Mouse (Mus musculus): Measurements from ENCODE around the gene Ndrg2. TPM values are rescaled to one million over a fixed set of nuclear protein-coding genes. Genes with fewer than 3 reads are reported as not detected.

The Ndrg2 gene
- polyA plus RNA-seq, 1 experiment from 2014 or later = 269 TPM

DNA sequence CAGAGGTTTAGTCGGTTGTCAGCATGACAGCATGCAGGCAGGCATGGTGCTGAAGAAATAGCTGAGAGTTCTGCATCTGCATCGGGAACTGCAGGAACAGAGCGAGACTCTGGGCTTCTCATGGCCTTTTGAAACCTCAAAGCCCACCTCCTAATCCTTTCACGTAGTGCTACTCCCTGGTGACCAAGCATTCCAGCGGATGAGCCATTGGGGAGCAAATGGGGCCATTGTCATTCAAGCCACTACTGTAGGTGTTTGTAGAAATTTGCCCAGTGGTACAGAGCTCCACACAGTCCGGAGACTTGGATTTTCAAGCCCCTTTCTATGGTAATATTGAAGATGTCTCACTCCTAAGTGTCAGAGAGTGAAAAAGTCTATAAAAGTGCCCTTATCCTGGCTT is 27.9 kb downstream of the Ndrg2 start:
- Histone ChIP-seq H3K9ac (ENCODE audit: low read length) (0 out of 2 replicates have a peak overlapping the region, but pooled peaks have one; percentile 85), H3K4me2 (ENCODE audit: low read length) (peak overlapping the region; percentile 78), H3K36me3 (ENCODE audit: control insufficient read depth, insufficient read depth, low read length) (peaks cover 48% of the 10 kb centered on the region), H3K9me3 (ENCODE audit: control insufficient read depth, low read length) (no peaks in the 10 kb centered on the region), H3K27me3 (ENCODE audit: control insufficient read depth, insufficient read depth, low read length) (no peaks in the 10 kb centered on the region), H3K27ac (replicated peaks in 1 of 2; ENCODE audit: control insufficient read depth in 1 of 2, insufficient read depth in 1 of 2, low read depth in 2 of 2, low read length in 2 of 2) (no peak overlapping the region), H3K4me3 (ENCODE audit: control insufficient read depth in 1 of 2, insufficient read depth in 1 of 2, low read depth in 1 of 2, low read length in 2 of 2) (no peak overlapping the region; a peak in 1 of 4 replicates), H3K4me1 (ENCODE audit: control insufficient read depth in 2 of 2, insufficient read depth in 2 of 2, low read length in 2 of 2) (peaks cover 2 to 10% of the 10 kb centered on the region in 2 experiments; a peak in 2 of 4 replicates)
- WGBS = 64% methylated on average over 6 of the region's 6 CpGs
- ATAC-seq (ENCODE audit: insufficient number of reproducible peaks, insufficient read depth, low FRiP score, low read depth) = no peak

- Histone ChIP-seq H3K27ac (replicated peaks in 1 of 2; ENCODE audit: control insufficient read depth in 1 of 2, insufficient read depth in 1 of 2, low read depth in 2 of 2, low read length in 2 of 2) (peak within 1 kb of the TSS; percentile 48 to 63), H3K9ac (ENCODE audit: low read length) (peak within 1 kb of the TSS; percentile 85), H3K9me3 (ENCODE audit: control insufficient read depth, low read length) (no peaks in the 10 kb centered on the region), H3K36me3 (ENCODE audit: control insufficient read depth, insufficient read depth, low read length) (peaks cover 35% of the 10 kb centered on the region), H3K4me2 (ENCODE audit: low read length) (peak within 1 kb of the TSS; percentile 78), H3K4me3 (ENCODE audit: control insufficient read depth in 1 of 2, insufficient read depth in 1 of 2, low read depth in 1 of 2, low read length in 2 of 2) (peak within 1 kb of the TSS; percentile 80 to 81), H3K27me3 (ENCODE audit: control insufficient read depth, insufficient read depth, low read length) (no peaks in the 10 kb centered on the region), H3K4me1 (ENCODE audit: control insufficient read depth in 2 of 2, insufficient read depth in 2 of 2, low read length in 2 of 2) (peaks cover 2 to 10% of the 10 kb centered on the region in 2 experiments; a peak in 2 of 4 replicates)
- ATAC-seq (ENCODE audit: insufficient number of reproducible peaks, insufficient read depth, low FRiP score, low read depth) = peak; percentile 95
- WGBS = under 1% methylated on average over 43 of the region's 43 CpGs
Observed at GRCm38 (mm10) chr14:51884598-51885331, 29.2 kb downstream of the Ndrg2 start, which contains the start of gene Mettl17. TSS of gene Mettl17 (plus strand) at chr14:51884842.

GRCm38 (mm10) chr14:51884031-51884544 is 29.9 kb downstream of the Ndrg2 start:
- peaks cover 29% of the 10 kb centered on the region for H3K36me3 ChIP-seq (ENCODE audit: control insufficient read depth, insufficient read depth, low read length)
- H3K9me3 ChIP-seq (ENCODE audit: control insufficient read depth, low read length) = no peaks in the 10 kb centered on the region
- peaks cover 2 to 10% of the 10 kb centered on the region in 2 experiments; a peak in 2 of 4 replicates for H3K4me1 ChIP-seq (ENCODE audit: control insufficient read depth in 2 of 2, insufficient read depth in 2 of 2, low read length in 2 of 2)
- peak; percentile 3; the same call in 1 of the 2 replicates for ATAC-seq (ENCODE audit: insufficient number of reproducible peaks, insufficient read depth, low FRiP score, low read depth)
- 1% methylated on average over 14 of the region's 14 CpGs for WGBS
- peak overlapping the region; percentile 85 for H3K9ac ChIP-seq (ENCODE audit: low read length)
- H3K4me2 ChIP-seq (ENCODE audit: low read length) = peak overlapping the region; percentile 78
- H3K27me3 ChIP-seq (ENCODE audit: control insufficient read depth, insufficient read depth, low read length) = no peaks in the 10 kb centered on the region
- peak overlapping the region; percentile 29 to 80 for H3K4me3 ChIP-seq (ENCODE audit: control insufficient read depth in 1 of 2, insufficient read depth in 1 of 2, low read depth in 1 of 2, low read length in 2 of 2)
- H3K27ac ChIP-seq (replicated peaks in 1 of 2; ENCODE audit: control insufficient read depth in 1 of 2, insufficient read depth in 1 of 2, low read depth in 2 of 2, low read length in 2 of 2) = peak overlapping the region; percentile 48 to 49; a peak in 3 of 4 replicates

DNA sequence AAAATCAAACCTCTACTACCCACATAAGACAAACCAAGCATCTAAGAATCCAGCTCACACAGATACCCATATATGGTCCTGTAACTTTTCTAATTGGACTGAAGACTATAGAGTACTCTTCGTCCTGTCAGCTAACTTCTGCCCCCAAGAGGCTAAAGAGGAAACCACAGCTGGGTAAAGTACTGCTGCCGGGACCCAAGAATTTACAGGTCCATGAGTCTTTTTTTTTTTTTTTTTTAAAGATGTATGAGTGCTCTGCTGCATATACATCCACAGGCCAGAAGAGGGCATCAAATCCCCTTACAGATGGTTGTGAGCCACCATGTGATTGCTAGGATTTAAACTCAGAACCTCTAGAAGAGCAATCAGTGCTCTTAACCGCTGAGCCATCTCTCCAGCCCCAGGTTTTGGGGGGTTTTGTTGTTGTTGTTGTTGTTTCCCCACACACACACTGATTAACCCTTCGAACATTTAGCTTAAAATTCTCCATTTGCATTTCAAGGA is 30.4 kb downstream of the Ndrg2 start:
- Histone ChIP-seq H3K27me3 (ENCODE audit: control insufficient read depth, insufficient read depth, low read length) (no peaks in the 10 kb centered on the region), H3K4me3 (ENCODE audit: control insufficient read depth in 1 of 2, insufficient read depth in 1 of 2, low read depth in 1 of 2, low read length in 2 of 2) (peak overlapping the region; percentile 29 to 80; a peak in 3 of 4 replicates), H3K9ac (ENCODE audit: low read length) (peak overlapping the region; percentile 85), H3K4me1 (ENCODE audit: control insufficient read depth in 2 of 2, insufficient read depth in 2 of 2, low read length in 2 of 2) (peaks cover 2 to 10% of the 10 kb centered on the region in 2 experiments; a peak in 2 of 4 replicates), H3K4me2 (ENCODE audit: low read length) (peak overlapping the region; percentile 78), H3K27ac (replicated peaks in 1 of 2; ENCODE audit: control insufficient read depth in 1 of 2, insufficient read depth in 1 of 2, low read depth in 2 of 2, low read length in 2 of 2) (peak overlapping the region; percentile 48 to 49; a peak in 3 of 4 replicates), H3K36me3 (ENCODE audit: control insufficient read depth, insufficient read depth, low read length) (peaks cover 24% of the 10 kb centered on the region), H3K9me3 (ENCODE audit: control insufficient read depth, low read length) (no peaks in the 10 kb centered on the region)
- peak; percentile 23; the same call in 1 of the 2 replicates for ATAC-seq (ENCODE audit: insufficient number of reproducible peaks, insufficient read depth, low FRiP score, low read depth)
- WGBS = 1% methylated on average over 4 of the region's 4 CpGs

- no peaks in the 10 kb centered on the region for H3K9me3 ChIP-seq (ENCODE audit: control insufficient read depth, low read length)
- H3K4me2 ChIP-seq (ENCODE audit: low read length) = no peak overlapping the region
- H3K4me3 ChIP-seq (ENCODE audit: control insufficient read depth in 1 of 2, insufficient read depth in 1 of 2, low read depth in 1 of 2, low read length in 2 of 2) = no peak overlapping the region
- ATAC-seq (ENCODE audit: insufficient number of reproducible peaks, insufficient read depth, low FRiP score, low read depth) = no peak
- H3K9ac ChIP-seq (ENCODE audit: low read length) = no peak overlapping the region
- no peaks in the 10 kb centered on the region for H3K4me1 ChIP-seq (ENCODE audit: control insufficient read depth in 2 of 2, insufficient read depth in 2 of 2, low read length in 2 of 2)
- H3K36me3 ChIP-seq (ENCODE audit: control insufficient read depth, insufficient read depth, low read length) = no peaks in the 10 kb centered on the region
- WGBS = 77% methylated on average over 3 of the region's 3 CpGs
- H3K27me3 ChIP-seq (ENCODE audit: control insufficient read depth, insufficient read depth, low read length) = no peaks in the 10 kb centered on the region
- no peak overlapping the region for H3K27ac ChIP-seq (replicated peaks in 1 of 2; ENCODE audit: control insufficient read depth in 1 of 2, insufficient read depth in 1 of 2, low read depth in 2 of 2, low read length in 2 of 2)
Observed at GRCm38 (mm10) chr14:51877517-51877916, 36.4 kb downstream of the Ndrg2 start.

- Histone ChIP-seq H3K27me3 (ENCODE audit: control insufficient read depth, insufficient read depth, low read length) (no peaks in the 10 kb centered on the region), H3K4me3 (ENCODE audit: control insufficient read depth in 1 of 2, insufficient read depth in 1 of 2, low read depth in 1 of 2, low read length in 2 of 2) (no peak overlapping the region), H3K4me2 (ENCODE audit: low read length) (no peak overlapping the region), H3K9me3 (ENCODE audit: control insufficient read depth, low read length) (no peaks in the 10 kb centered on the region), H3K36me3 (ENCODE audit: control insufficient read depth, insufficient read depth, low read length) (no peaks in the 10 kb centered on the region), H3K4me1 (ENCODE audit: control insufficient read depth in 2 of 2, insufficient read depth in 2 of 2, low read length in 2 of 2) (no peaks in the 10 kb centered on the region), H3K9ac (ENCODE audit: low read length) (no peak overlapping the region), H3K27ac (replicated peaks in 1 of 2; ENCODE audit: control insufficient read depth in 1 of 2, insufficient read depth in 1 of 2, low read depth in 2 of 2, low read length in 2 of 2) (no peak overlapping the region)
- WGBS = 76% methylated on average over 9 of the region's 9 CpGs
- ATAC-seq (ENCODE audit: insufficient number of reproducible peaks, insufficient read depth, low FRiP score, low read depth) = no peak
Observed at GRCm38 (mm10) chr14:51871741-51872140, 42.2 kb downstream of the Ndrg2 start.

DNA sequence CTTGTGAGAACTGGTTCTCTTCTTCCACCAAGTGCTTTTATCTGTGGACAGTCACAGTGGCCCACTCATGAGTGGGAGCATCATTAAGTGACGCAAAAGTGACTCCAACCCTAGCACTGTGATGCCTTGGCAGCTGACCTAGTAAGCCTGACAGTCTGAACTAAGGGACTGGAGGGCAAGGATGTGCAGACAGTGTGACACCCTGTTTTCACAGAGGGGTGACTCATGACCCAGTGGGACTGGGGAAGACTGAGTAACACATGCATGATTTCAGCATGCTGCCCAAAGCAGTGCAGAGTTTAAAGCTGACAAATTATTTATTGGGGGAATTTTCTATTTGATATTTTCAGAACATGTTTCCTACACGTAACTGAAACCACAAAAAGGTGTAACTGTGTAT is 43.2 kb downstream of the Ndrg2 start:
- no peak overlapping the region for H3K4me3 ChIP-seq (ENCODE audit: control insufficient read depth in 1 of 2, insufficient read depth in 1 of 2, low read depth in 1 of 2, low read length in 2 of 2)
- no peak overlapping the region for H3K9ac ChIP-seq (ENCODE audit: low read length)
- WGBS = 64% methylated on average over 2 of the region's 2 CpGs
- no peak overlapping the region for H3K4me2 ChIP-seq (ENCODE audit: low read length)
- H3K36me3 ChIP-seq (ENCODE audit: control insufficient read depth, insufficient read depth, low read length) = no peaks in the 10 kb centered on the region
- no peaks in the 10 kb centered on the region for H3K9me3 ChIP-seq (ENCODE audit: control insufficient read depth, low read length)
- no peak for ATAC-seq (ENCODE audit: insufficient number of reproducible peaks, insufficient read depth, low FRiP score, low read depth)
- H3K27me3 ChIP-seq (ENCODE audit: control insufficient read depth, insufficient read depth, low read length) = no peaks in the 10 kb centered on the region
- no peaks in the 10 kb centered on the region for H3K4me1 ChIP-seq (ENCODE audit: control insufficient read depth in 2 of 2, insufficient read depth in 2 of 2, low read length in 2 of 2)
- H3K27ac ChIP-seq (replicated peaks in 1 of 2; ENCODE audit: control insufficient read depth in 1 of 2, insufficient read depth in 1 of 2, low read depth in 2 of 2, low read length in 2 of 2) = no peak overlapping the region

Measured in heart, embryonic 14.5 days (tissue).